Mouse (Mus musculus) C2C12 (cell line): ENCODE measurements around the gene Stab1.

Source experiments
- CTCF ChIP-seq: IDR thresholded peaks from one replicate; pipeline ENCODE4 v1.5.1; 2011; ENCODE audit not compliant: control insufficient read depth, insufficient read depth, insufficient read length
- MAX ChIP-seq: IDR thresholded peaks from one replicate; pipeline ENCODE4 v1.6.1; 2011; ENCODE audit warnings: mild to moderate bottlenecking, control low read depth
- USF1 ChIP-seq: IDR thresholded peaks from one replicate; pipeline ENCODE4 v1.6.1; 2011; ENCODE audit warnings: low read depth, mild to moderate bottlenecking, control low read depth, moderate library complexity

- TF ChIP-seq USF1 (no peak), CTCF (no peak), MAX (no peak)
These were observed 52.9 kb downstream of the Stab1 start for GRCm38 (mm10) chr14:31115522-31115921.
